Mouse (Mus musculus) lung, embryonic 14.5 days (tissue): ENCODE measurements around the gene Tmem267. TPM values are rescaled to one million over a fixed set of nuclear protein-coding genes. Genes with fewer than 3 reads are reported as not detected.
"Not testable (repeated sequence)": the region's sequence is repeated elsewhere in the genome, so short reads cannot be mapped to it uniquely, and the experiment has no call there.

Source experiments
- ATAC-seq: fragments of 200-750 bp; cut with Nextera tagmentation; 2 replicates; pipeline ENCODE4 v1.8.0; 2017; ENCODE audit warnings: mild to moderate bottlenecking, moderate TSS enrichment, moderate library complexity; ENCODE audit not compliant: insufficient read depth
- DNase-seq: peaks from one replicate; pipeline ENCODE4 v3.0.0-alpha.2; 2015
- H3K27ac ChIP-seq: fragments of 300-500 bp; sonication (generic); 2 replicates; pipeline ENCODE4 v1.5.1; 2014; ENCODE audit warnings: low read depth, mild to moderate bottlenecking, moderate library complexity
- H3K27me3 ChIP-seq: fragments of 300-500 bp; sonication (generic); 2 replicates; pipeline ENCODE4 v1.6.1; 2014; ENCODE audit warnings: low read length, control low read depth; ENCODE audit not compliant: insufficient read depth
- H3K36me3 ChIP-seq: fragments of 300-500 bp; sonication (generic); 2 replicates; pipeline ENCODE4 v1.6.1; 2014; ENCODE audit warnings: control low read depth; ENCODE audit not compliant: insufficient read depth
- H3K4me1 ChIP-seq: fragments of 300-500 bp; sonication (generic); 2 replicates; pipeline ENCODE4 v1.6.1; 2014; ENCODE audit warnings: antibody characterized with exemption, control low read depth; ENCODE audit not compliant: insufficient read depth
- H3K4me2 ChIP-seq: fragments of 300-500 bp; sonication (generic); 2 replicates; pipeline ENCODE4 v1.6.1; 2014; ENCODE audit warnings: mild to moderate bottlenecking
- H3K4me3 ChIP-seq: fragments of 300-500 bp; sonication (generic); 2 replicates; pipeline ENCODE4 v1.5.1; 2014; ENCODE audit warnings: low read depth, low read length
- H3K9ac ChIP-seq: fragments of 300-500 bp; sonication (generic); 2 replicates; pipeline ENCODE4 v1.6.1; 2014
- H3K9me3 ChIP-seq: fragments of 300-500 bp; sonication (generic); 2 replicates; pipeline ENCODE4 v1.6.1; 2016; ENCODE audit warnings: low read depth, low read length, control low read depth
- CTCF ChIP-seq: IDR thresholded peaks from 2 replicates; pipeline ENCODE4 v1.5.1; 2016; ENCODE audit warnings: antibody characterized with exemption, low read depth
- WGBS: fragments of 180-500 bp; shearing (Covaris S2); extraction: QIAGEN DNeasy Blood & Tissue Kit; methylation state at CpG from one replicate; pipeline ENCODE4 v1.1.7; 2014; 5-methylcytosine and 5-hydroxymethylcytosine counted together
- polyA plus RNA-seq: library from polyadenylated mRNA; unstranded; fragments of >200 nt; fragmentation: Nextera tagmentation; extraction: Ambion mirVana; gene quantifications from 2 replicates; pipeline ENCODE4 v1.2.1, GENCODE M21; 2014

Tmem267 gene
- polyA plus RNA-seq, 1 experiment from 2014 or later, result 1.5 TPM

DNA sequence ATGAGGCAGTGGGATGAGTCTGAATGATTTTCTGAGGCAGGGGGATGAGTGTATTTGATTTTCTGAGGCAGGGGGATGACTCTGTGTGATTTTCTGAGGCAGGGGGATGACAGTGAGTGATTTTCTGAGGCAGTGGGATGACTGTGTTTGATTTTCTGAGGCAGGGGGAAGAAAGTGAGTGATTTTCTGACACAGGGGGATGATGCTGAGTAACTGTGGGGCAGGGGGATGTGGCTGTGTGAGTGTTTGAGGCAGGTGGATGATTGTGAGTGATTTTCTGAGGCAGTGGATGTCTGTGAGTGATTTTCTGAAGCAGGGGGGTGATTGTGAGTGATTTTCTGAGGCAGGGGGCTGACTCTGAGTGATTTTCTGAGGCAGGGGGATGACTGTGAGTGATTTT, 112.3 kb downstream of the Tmem267 start:
- peaks cover 21% of the 10 kb centered on the region for H3K9me3 ChIP-seq
- not testable (repeated sequence) for ATAC-seq, H3K9ac ChIP-seq, H3K4me3 ChIP-seq, H3K4me2 ChIP-seq, H3K36me3 ChIP-seq, H3K27ac ChIP-seq, H3K27me3 ChIP-seq, H3K4me1 ChIP-seq
- peak; percentile 60 for DNase-seq

DNA sequence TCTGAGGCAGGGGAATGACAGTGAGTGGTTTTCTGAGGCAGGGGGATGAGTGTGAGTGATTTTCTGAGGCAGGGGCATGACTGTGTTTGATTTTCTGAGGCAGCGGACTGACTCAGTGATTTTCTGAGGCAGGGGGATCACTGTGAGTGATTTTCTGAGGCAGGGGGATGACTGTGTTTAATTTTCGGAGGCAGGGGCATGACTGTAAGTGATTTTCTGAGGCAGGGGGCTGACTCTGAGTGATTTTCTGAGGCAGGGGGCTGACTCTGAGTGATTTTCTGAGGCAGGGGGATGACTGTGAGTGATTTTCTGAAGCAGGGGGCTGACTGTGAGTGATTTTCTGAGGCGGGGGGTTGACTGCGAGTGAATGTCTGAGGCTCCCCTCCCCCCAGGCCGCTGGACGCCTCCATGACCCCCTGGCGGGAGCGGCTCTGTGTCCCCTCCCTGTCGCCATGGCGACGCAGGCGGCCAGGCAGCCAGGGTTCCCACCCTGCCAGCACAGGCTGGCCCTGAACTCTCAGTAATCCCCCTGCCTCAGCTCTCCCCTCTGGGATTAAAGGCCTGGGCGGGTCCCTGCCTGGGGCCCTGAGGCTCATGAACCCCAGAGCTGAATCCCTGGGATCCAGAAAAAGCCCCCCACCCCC, 115.0 kb downstream of the Tmem267 start:
- DNase-seq, result peak; percentile 48
- not testable (repeated sequence) for H3K9ac ChIP-seq, H3K4me3 ChIP-seq, H3K4me1 ChIP-seq, H3K27me3 ChIP-seq, H3K4me2 ChIP-seq, ATAC-seq, H3K9me3 ChIP-seq, H3K27ac ChIP-seq, H3K36me3 ChIP-seq
- WGBS, result 41% methylated on average over 12 of the region's 13 CpGs

DNA sequence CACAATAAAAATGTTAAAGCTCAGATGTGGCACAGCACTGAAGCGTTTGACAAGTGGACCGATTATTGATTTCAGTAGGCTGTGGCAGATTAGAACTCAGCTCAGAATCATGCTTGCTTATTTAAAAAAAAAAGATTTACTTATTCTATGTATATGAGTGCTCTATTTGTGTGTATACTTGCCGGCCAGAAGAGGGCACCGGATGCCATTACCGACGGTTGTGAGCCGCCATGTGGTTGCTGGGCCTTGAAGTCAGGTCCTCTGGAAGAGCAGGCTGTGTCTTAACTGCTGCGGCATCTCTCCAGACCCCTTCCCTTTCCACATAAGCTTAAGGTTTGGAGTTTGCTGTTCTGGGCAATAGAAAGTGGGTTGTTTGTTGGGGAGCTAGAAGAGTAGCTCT, 116.1 kb downstream of the Tmem267 start:
- H3K27ac ChIP-seq, H3K27me3 ChIP-seq, DNase-seq, H3K9me3 ChIP-seq, H3K9ac ChIP-seq, ATAC-seq, H3K4me1 ChIP-seq, H3K36me3 ChIP-seq, H3K4me3 ChIP-seq, H3K4me2 ChIP-seq: not testable (repeated sequence)
- 93% methylated on average over 6 of the region's 8 CpGs for WGBS

DNA sequence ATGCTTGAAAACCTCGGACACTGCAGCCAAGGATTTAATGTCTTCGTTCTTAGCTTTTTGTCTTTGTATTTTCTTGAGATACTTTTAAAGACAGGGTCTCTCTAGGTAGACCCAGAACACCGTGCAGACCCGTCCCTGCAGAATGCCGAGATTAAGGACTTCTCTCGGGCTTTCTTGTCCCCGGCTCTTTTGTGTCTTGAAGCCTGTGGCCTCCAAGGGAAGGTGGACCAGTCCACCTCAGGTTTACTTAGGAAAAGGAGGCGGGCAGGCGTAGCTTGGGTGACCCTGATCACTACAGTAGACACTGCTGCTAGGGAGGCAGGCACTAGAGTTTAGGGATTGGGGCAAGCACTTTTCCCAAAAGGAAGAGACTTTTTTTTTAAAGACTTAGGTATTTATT, 116.5 kb downstream of the Tmem267 start:
- WGBS, result 89% methylated on average over 7 of the region's 9 CpGs
- not testable (repeated sequence) for H3K4me1 ChIP-seq, H3K9me3 ChIP-seq, DNase-seq, H3K27me3 ChIP-seq, H3K4me2 ChIP-seq, ATAC-seq, H3K9ac ChIP-seq, H3K36me3 ChIP-seq, H3K27ac ChIP-seq, H3K4me3 ChIP-seq

DNA sequence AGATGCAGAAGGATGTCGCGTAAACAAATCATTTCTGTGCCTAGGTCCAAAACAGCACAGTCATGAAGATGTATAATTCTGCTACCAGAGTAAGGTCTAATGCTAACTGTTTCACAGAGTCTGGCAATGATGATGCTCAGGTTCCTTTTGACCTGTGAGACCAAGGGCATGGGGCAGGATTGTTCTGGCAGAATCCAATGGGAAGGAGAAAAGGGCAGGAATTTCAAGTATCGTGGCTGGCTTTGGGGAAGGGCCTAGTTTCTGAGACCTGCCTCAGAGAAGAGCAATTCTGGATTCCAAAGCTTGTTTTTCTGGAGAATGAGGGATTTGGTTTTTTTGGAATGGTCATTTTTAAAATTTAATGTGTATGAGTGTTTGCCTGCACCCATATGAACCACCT, 131.0 kb downstream of the Tmem267 start:
- ATAC-seq (no peak), DNase-seq (no peak)
- Histone ChIP-seq H3K27me3 (no peaks in the 10 kb centered on the region), H3K9me3 (no peaks in the 10 kb centered on the region), H3K4me1 (no peaks in the 10 kb centered on the region), H3K4me2 (no peak overlapping the region), H3K4me3 (no peak overlapping the region), H3K9ac (no peak overlapping the region), H3K36me3 (no peaks in the 10 kb centered on the region), H3K27ac (no peak overlapping the region)
- no peak for TF ChIP-seq CTCF
- 87% methylated on average over 3 of the region's 3 CpGs for WGBS

DNA sequence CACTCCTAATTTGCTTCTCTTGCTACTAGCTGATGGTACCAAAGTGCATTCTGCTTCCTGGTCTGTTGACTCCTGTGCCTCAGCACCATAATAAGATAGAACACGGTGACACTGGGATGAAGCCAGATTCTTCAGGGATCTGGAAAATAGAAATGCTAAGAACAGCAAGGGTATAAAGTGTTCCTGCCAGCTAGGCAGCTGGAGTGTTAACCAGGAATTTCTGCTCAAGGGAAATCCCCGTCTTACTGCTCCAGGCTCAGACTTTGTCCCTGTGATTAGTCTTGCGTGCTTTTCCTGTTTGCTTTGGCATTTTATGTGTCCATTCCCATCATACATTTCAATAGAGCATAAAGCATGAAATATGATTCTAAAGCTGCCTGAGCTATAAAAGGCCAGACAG, 131.9 kb downstream of the Tmem267 start:
- WGBS, result 72% methylated on average over 3 of the region's 3 CpGs
- DNase-seq, result no peak

DNA sequence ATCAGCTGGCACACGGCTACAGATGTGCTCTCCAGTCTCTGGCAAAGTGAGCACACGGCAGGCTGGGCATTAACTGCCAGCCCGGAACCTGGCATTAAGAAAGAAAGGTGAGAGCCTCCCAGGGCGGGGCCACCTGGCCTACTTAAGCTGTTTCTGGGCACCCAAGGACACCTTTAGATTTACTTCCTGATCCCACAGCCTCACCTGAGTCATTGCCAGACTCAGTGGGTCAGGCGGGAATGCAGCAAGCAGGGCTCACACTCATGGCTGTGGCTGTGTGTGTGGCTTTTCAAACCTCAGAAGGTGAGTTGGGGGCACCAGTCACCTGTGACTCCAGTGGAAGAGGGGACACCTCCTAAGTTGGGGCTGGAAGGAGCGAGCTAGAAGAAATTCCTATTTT, 135.8 kb downstream of the Tmem267 start, which contains the start of gene Ccl28:
Gene Ccl28, plus strand, starts transcription at position 186 of the 400 bp plus-strand sequence.
- H3K36me3 ChIP-seq, result no peaks in the 10 kb centered on the region
- 80% methylated on average over 6 of the region's 6 CpGs for WGBS
- H3K4me2 ChIP-seq, result no peak within 1 kb of the TSS
- no peaks in the 10 kb centered on the region for H3K9me3 ChIP-seq
- no peak within 1 kb of the TSS for H3K9ac ChIP-seq
- H3K27me3 ChIP-seq, result no peaks in the 10 kb centered on the region
- no peak within 1 kb of the TSS for H3K27ac ChIP-seq
- no peak for TF ChIP-seq CTCF
- no peak for DNase-seq
- no peaks in the 10 kb centered on the region for H3K4me1 ChIP-seq
- no peak within 1 kb of the TSS for H3K4me3 ChIP-seq
- no peak for ATAC-seq

More for the DNA sequence above, 131.9 kb downstream of the Tmem267 start:
- H3K4me2 ChIP-seq, result no peak overlapping the region
- no peak overlapping the region for H3K4me3 ChIP-seq
- no peaks in the 10 kb centered on the region for H3K27me3 ChIP-seq
- no peaks in the 10 kb centered on the region for H3K9me3 ChIP-seq
- no peaks in the 10 kb centered on the region for H3K4me1 ChIP-seq
- no peaks in the 10 kb centered on the region for H3K36me3 ChIP-seq
- H3K9ac ChIP-seq, result no peak overlapping the region
- no peak for ATAC-seq
- no peak overlapping the region for H3K27ac ChIP-seq
- TF ChIP-seq CTCF, result no peak

DNA sequence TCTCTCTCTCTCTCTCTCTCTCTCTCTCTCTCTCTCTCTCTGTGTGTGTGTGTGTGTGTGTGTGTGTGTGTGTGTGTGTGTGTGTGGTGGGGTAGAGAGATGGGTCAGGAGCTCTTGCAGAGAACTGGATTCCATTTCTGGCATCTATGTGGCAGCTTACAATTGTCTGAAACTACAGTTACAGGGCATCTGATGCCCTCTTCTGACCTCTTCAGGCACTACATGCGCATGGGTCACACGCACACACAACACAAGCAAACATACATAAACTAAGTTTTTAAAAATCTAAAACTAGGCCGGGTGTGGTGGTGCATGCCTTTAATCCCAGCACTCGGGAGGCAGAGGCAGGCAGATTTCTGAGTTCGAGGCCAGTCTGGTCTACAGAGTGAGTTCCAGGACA, 138.1 kb downstream of the Tmem267 start:
- H3K36me3 ChIP-seq, ATAC-seq, H3K9ac ChIP-seq, H3K4me3 ChIP-seq, H3K27me3 ChIP-seq, H3K9me3 ChIP-seq, H3K27ac ChIP-seq, H3K4me1 ChIP-seq, H3K4me2 ChIP-seq: not testable (repeated sequence)
- WGBS, result 75% methylated on average over 5 of the region's 5 CpGs
- DNase-seq, result peak; percentile 49
